Mouse (Mus musculus) heart, embryonic 16.5 days (tissue): ENCODE measurements around the gene Mmp9. TPM values are rescaled to one million over a fixed set of nuclear protein-coding genes. Genes with fewer than 3 reads are reported as not detected.

Experiments used
- ATAC-seq: fragments of 200-750 bp; cut with Nextera tagmentation; replicated peaks from 2 replicates; pipeline ENCODE4 v1.8.0; 2017; ENCODE audit warnings: moderate number of reproducible peaks; ENCODE audit not compliant: insufficient read depth, low FRiP score; ENCODE audit errors: extremely low read depth
- H3K27ac ChIP-seq: fragments of 300-500 bp; sonication (generic); 2 replicates; pipeline ENCODE4 v1.5.1; 2014; ENCODE audit warnings: mild to moderate bottlenecking, low read length, control low read depth, moderate library complexity
- H3K27me3 ChIP-seq: fragments of 300-500 bp; sonication (generic); 2 replicates; pipeline ENCODE4 v1.6.1; 2014; ENCODE audit warnings: low read length, mixed read lengths; ENCODE audit not compliant: control insufficient read depth, insufficient read depth
- H3K36me3 ChIP-seq: fragments of 300-500 bp; sonication (generic); 2 replicates; pipeline ENCODE4 v1.6.1; 2014; ENCODE audit not compliant: control insufficient read depth, insufficient read depth
- H3K4me1 ChIP-seq: fragments of 300-500 bp; sonication (generic); 2 replicates; pipeline ENCODE4 v1.6.1; 2014; ENCODE audit warnings: low read length, mixed read lengths; ENCODE audit not compliant: control insufficient read depth, insufficient read depth
- H3K4me2 ChIP-seq: fragments of 300-500 bp; sonication (generic); 2 replicates; pipeline ENCODE4 v1.6.1; 2014; ENCODE audit warnings: low read depth, mild to moderate bottlenecking, control low read depth, low read length
- H3K4me3 ChIP-seq: fragments of 300-500 bp; sonication (generic); 2 replicates; pipeline ENCODE4 v1.5.1; 2014; ENCODE audit warnings: mild to moderate bottlenecking, control low read depth, low read length
- H3K9ac ChIP-seq: fragments of 300-500 bp; sonication (generic); 2 replicates; pipeline ENCODE4 v1.6.1; 2014; ENCODE audit warnings: low read length, control low read depth
- H3K9me3 ChIP-seq: fragments of 300-500 bp; sonication (generic); replicated peaks from 2 replicates; pipeline ENCODE4 v1.6.1; 2016; ENCODE audit warnings: low read length; ENCODE audit not compliant: control insufficient read depth
- WGBS: fragments of 180-500 bp; shearing (Covaris S2); extraction: QIAGEN DNeasy Blood & Tissue Kit; methylation state at CpG from one replicate; pipeline ENCODE4 v1.1.7; 2014; 5-methylcytosine and 5-hydroxymethylcytosine counted together
- polyA plus RNA-seq: library from polyadenylated mRNA; unstranded; fragments of >200 nt; fragmentation: Nextera tagmentation; extraction: Ambion mirVana; gene quantifications from 2 replicates; pipeline ENCODE4 v1.2.1, GENCODE M21; 2015

Mmp9 gene
- polyA plus RNA-seq, 1 experiment from 2014 or later = 9.7 TPM

- no peak for ATAC-seq
- WGBS = 58% methylated on average over 14 of the region's 14 CpGs
- H3K4me1 ChIP-seq = no peaks in the 10 kb centered on the region
- H3K4me3 ChIP-seq = no peak overlapping the region
- H3K9me3 ChIP-seq = no peaks in the 10 kb centered on the region
- H3K27me3 ChIP-seq = no peaks in the 10 kb centered on the region; the same call in 1 of the 2 replicates
- H3K9ac ChIP-seq = no peak overlapping the region
- no peaks in the 10 kb centered on the region for H3K36me3 ChIP-seq
- H3K4me2 ChIP-seq = no peak overlapping the region
- H3K27ac ChIP-seq = no peak overlapping the region
Measured at GRCm38 (mm10) chr2:164986371-164987027, 45.9 kb downstream of the Mmp9 start.

- 54% methylated on average over 13 of the region's 13 CpGs for WGBS
- no peak overlapping the region for H3K4me2 ChIP-seq
Measured at GRCm38 (mm10) chr2:164988777-164989176, 48.2 kb downstream of the Mmp9 start.

GRCm38 (mm10) chr2:164991111-164991510 is 50.5 kb downstream of the Mmp9 start:
- H3K36me3 ChIP-seq = no peaks in the 10 kb centered on the region
- no peaks in the 10 kb centered on the region for H3K4me1 ChIP-seq
- no peak overlapping the region for H3K4me2 ChIP-seq
- no peaks in the 10 kb centered on the region for H3K9me3 ChIP-seq
- H3K9ac ChIP-seq = no peak overlapping the region
- no peak overlapping the region for H3K27ac ChIP-seq
- H3K27me3 ChIP-seq = peaks cover 23% of the 10 kb centered on the region
- H3K4me3 ChIP-seq = no peak overlapping the region
- no peak for ATAC-seq
- 76% methylated on average over 3 of the region's 3 CpGs for WGBS

More at GRCm38 (mm10) chr2:164988777-164989176, 48.2 kb downstream of the Mmp9 start:
- Histone ChIP-seq H3K27me3 (peaks cover 7% of the 10 kb centered on the region), H3K9ac (no peak overlapping the region), H3K4me3 (no peak overlapping the region), H3K36me3 (no peaks in the 10 kb centered on the region), H3K27ac (no peak overlapping the region), H3K4me1 (no peaks in the 10 kb centered on the region), H3K9me3 (no peaks in the 10 kb centered on the region)
- ATAC-seq = no peak

GRCm38 (mm10) chr2:164991808-164992207 is 51.2 kb downstream of the Mmp9 start:
- H3K9ac ChIP-seq = no peak overlapping the region
- no peaks in the 10 kb centered on the region for H3K4me1 ChIP-seq
- no peak overlapping the region for H3K27ac ChIP-seq
- no peaks in the 10 kb centered on the region for H3K36me3 ChIP-seq
- 18% methylated on average over 10 of the region's 10 CpGs for WGBS
- H3K27me3 ChIP-seq = peaks cover 30% of the 10 kb centered on the region
- H3K9me3 ChIP-seq = no peaks in the 10 kb centered on the region
- no peak for ATAC-seq
- H3K4me3 ChIP-seq = no peak overlapping the region
- H3K4me2 ChIP-seq = no peak overlapping the region

GRCm38 (mm10) chr2:164994156-164994555 is 53.6 kb downstream of the Mmp9 start:
- Histone ChIP-seq H3K4me3 (no peak overlapping the region), H3K27me3 (peaks cover 47% of the 10 kb centered on the region)

GRCm38 (mm10) chr2:164994659-164995428 is 54.3 kb downstream of the Mmp9 start:
- Histone ChIP-seq H3K27ac (no peak overlapping the region), H3K9ac (no peak overlapping the region), H3K36me3 (peaks cover 3% of the 10 kb centered on the region; the same call in 1 of the 2 replicates), H3K4me1 (peaks cover 8% of the 10 kb centered on the region), H3K9me3 (no peaks in the 10 kb centered on the region), H3K4me3 (no peak overlapping the region), H3K27me3 (peaks cover 49% of the 10 kb centered on the region), H3K4me2 (no peak overlapping the region)
- ATAC-seq = no peak
- 48% methylated on average over 21 of the region's 21 CpGs for WGBS

More at GRCm38 (mm10) chr2:164994156-164994555, 53.6 kb downstream of the Mmp9 start:
- no peaks in the 10 kb centered on the region for H3K36me3 ChIP-seq
- H3K4me2 ChIP-seq = no peak overlapping the region
- peaks cover 8% of the 10 kb centered on the region for H3K4me1 ChIP-seq
- ATAC-seq = no peak
- no peak overlapping the region for H3K27ac ChIP-seq
- H3K9me3 ChIP-seq = no peaks in the 10 kb centered on the region
- 84% methylated on average over 11 of the region's 11 CpGs for WGBS
- H3K9ac ChIP-seq = no peak overlapping the region

- Histone ChIP-seq H3K4me3 (no peak overlapping the region), H3K4me1 (peaks cover 8% of the 10 kb centered on the region), H3K9me3 (no peaks in the 10 kb centered on the region), H3K4me2 (no peak overlapping the region), H3K9ac (no peak overlapping the region), H3K36me3 (peaks cover 10% of the 10 kb centered on the region), H3K27me3 (peaks cover 49% of the 10 kb centered on the region), H3K27ac (no peak overlapping the region)
- ATAC-seq = no peak
- 68% methylated on average over 11 of the region's 11 CpGs for WGBS
Measured at GRCm38 (mm10) chr2:164995976-164996375, 55.4 kb downstream of the Mmp9 start.

GRCm38 (mm10) chr2:164996848-164997720 is 56.5 kb downstream of the Mmp9 start:
- no peak for ATAC-seq
- Histone ChIP-seq H3K36me3 (peaks cover 15% of the 10 kb centered on the region), H3K9ac (no peak overlapping the region; the same call in 1 of the 2 replicates), H3K27ac (no peak overlapping the region), H3K9me3 (no peaks in the 10 kb centered on the region), H3K4me3 (peak overlapping the region; percentile 41), H3K4me1 (peaks cover 8% of the 10 kb centered on the region), H3K4me2 (peak overlapping the region; percentile 72), H3K27me3 (peaks cover 45% of the 10 kb centered on the region)
- WGBS = 10% methylated on average over 48 of the region's 49 CpGs
